Mouse (Mus musculus) MEL (cell line): ENCODE results near the gene Irs2.

Source experiments
- BHLHE40 ChIP-seq: IDR thresholded peaks from 2 replicates; pipeline ENCODE4 v1.6.1; 2012; ENCODE audit warnings: low read depth, mild to moderate bottlenecking, inconsistent platforms, low read length, improper control_type of control experiment, borderline replicate concordance
- CTCF ChIP-seq, 3 experiments: IDR thresholded peaks in 2 of 3; conservative IDR thresholded peaks in 1 of 3; 2 replicates each; pipeline ENCODE4 v1.5.1; 2011 to 2012; ENCODE audit warnings: low read length in 3 of 3, low read depth in 2 of 3, mild to moderate bottlenecking in 2 of 3, improper control_type of control experiment in 1 of 3, inconsistent platforms in 1 of 3, mixed read lengths in 1 of 3, moderate library complexity in 1 of 3; ENCODE audit not compliant: control insufficient read depth in 1 of 3, insufficient read depth in 1 of 3, poor library complexity in 1 of 3, severe bottlenecking in 1 of 3
- E2F4 ChIP-seq: IDR thresholded peaks from 2 replicates; pipeline ENCODE4 v1.6.1; 2011; ENCODE audit warnings: low read depth, low read length, improper control_type of control experiment, borderline replicate concordance
- ETS1 ChIP-seq: IDR thresholded peaks from 2 replicates; pipeline ENCODE4 v1.6.1; 2012; ENCODE audit warnings: low read depth, mild to moderate bottlenecking, inconsistent platforms, low read length, improper control_type of control experiment, moderate library complexity
- GATA1 ChIP-seq: IDR thresholded peaks from 2 replicates; pipeline ENCODE4 v1.6.1; 2011; ENCODE audit warnings: low read depth, low read length, improper control_type of control experiment
- HCFC1 ChIP-seq: IDR thresholded peaks from 2 replicates; pipeline ENCODE4 v1.6.1; 2012; ENCODE audit warnings: low read depth, mild to moderate bottlenecking, inconsistent platforms, low read length, improper control_type of control experiment, moderate library complexity
- MAFK ChIP-seq: IDR thresholded peaks from 2 replicates; pipeline ENCODE4 v1.6.1; 2011; ENCODE audit warnings: low read depth, mild to moderate bottlenecking, low read length, improper control_type of control experiment, borderline replicate concordance
- MEF2A ChIP-seq: IDR thresholded peaks from 2 replicates; pipeline ENCODE4 v1.6.1; 2014; ENCODE audit warnings: low read depth, mild to moderate bottlenecking, inconsistent platforms, low read length, improper control_type of control experiment; ENCODE audit not compliant: poor library complexity, insufficient replicate concordance, severe bottlenecking; ENCODE audit errors: extremely low read depth
- SIN3A ChIP-seq: IDR thresholded peaks from 2 replicates; pipeline ENCODE4 v1.6.1; 2012; ENCODE audit warnings: low read length, improper control_type of control experiment, inconsistent platforms
- TCF12 ChIP-seq: IDR thresholded peaks from 2 replicates; pipeline ENCODE4 v1.6.1; 2014; ENCODE audit warnings: low read depth, mild to moderate bottlenecking, inconsistent platforms, low read length, improper control_type of control experiment, moderate library complexity
- USF2 ChIP-seq, 2 experiments: IDR thresholded peaks; 2 replicates each; pipeline ENCODE4 v1.6.1; 2011 to 2012; ENCODE audit warnings: improper control_type of control experiment in 2 of 2, low read length in 2 of 2, borderline replicate concordance in 1 of 2, inconsistent platforms in 1 of 2, low read depth in 1 of 2, mild to moderate bottlenecking in 1 of 2; ENCODE audit not compliant: insufficient read depth in 1 of 2

- no peak for TF ChIP-seq CTCF (IDR thresholded peaks at IDR 0.05 in 2 of 3, conservative IDR thresholded peaks at IDR 0.05 in 1 of 3; ENCODE audit: control insufficient read depth in 1 of 3, insufficient read depth in 1 of 3, low read depth in 2 of 3, low read length in 3 of 3, poor library complexity in 1 of 3, severe bottlenecking in 1 of 3)
- no peak for TF ChIP-seq BHLHE40
- no peak for TF ChIP-seq TCF12
- TF ChIP-seq HCFC1 = no peak
- TF ChIP-seq E2F4 = no peak
- no peak for TF ChIP-seq MEF2A
- TF ChIP-seq SIN3A = no peak
- no peak for TF ChIP-seq MAFK
- TF ChIP-seq USF2 (IDR thresholded peaks at IDR 0.05; ENCODE audit: borderline replicate concordance in 1 of 2, insufficient read depth in 1 of 2, low read depth in 1 of 2, low read length in 2 of 2) = no peak
- no peak for TF ChIP-seq GATA1
- TF ChIP-seq ETS1 = no peak
Observed at GRCm38 (mm10) chr8:11004781-11005459, 3.3 kb downstream of the Irs2 start.
